Mouse (Mus musculus): ENCODE data around the gene Ttc7b.

DNA sequence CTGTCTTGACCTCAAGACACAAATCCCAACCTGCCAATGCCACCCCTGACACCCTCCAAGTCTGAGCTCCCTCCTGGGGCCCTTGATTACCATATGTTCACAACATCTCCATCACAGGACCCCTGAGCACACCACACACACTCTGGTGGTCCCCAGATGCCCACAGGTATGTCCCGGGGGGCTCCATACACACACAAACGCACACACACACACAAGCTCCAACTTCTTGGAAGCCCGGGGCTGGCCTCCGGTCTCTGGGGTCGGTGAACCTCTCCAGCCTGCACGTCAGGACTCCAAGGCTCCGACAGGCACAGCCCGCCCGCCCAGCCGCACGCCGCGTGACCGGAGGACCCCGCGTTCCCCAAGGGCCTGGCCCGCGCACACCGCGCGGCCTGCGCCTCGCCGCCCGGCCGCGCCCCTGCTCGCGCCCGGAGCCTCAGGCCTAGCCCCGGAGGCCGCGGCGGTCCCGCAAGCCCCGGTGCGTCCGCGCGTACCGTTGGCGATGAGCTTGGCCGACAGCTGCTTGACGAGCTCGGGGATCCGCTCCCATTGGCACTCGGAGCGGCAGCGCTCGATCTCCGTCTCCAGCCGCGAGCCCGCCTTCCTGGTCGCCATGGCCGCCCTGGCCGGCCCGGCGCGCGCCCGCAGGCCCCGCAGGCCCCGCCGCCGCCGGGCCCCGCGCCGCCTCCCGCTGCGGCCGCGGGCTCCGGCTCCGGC, 391 bp downstream of the Ttc7b start:
- no peak for TF ChIP-seq CTCF (IDR thresholded peaks at IDR 0.05; ENCODE audit: control insufficient read depth, insufficient read depth, insufficient replicate concordance, low read depth, low read length)
- peak; percentile 27; the same call in 1 of the 2 replicates for TF ChIP-seq POLR2A (IDR thresholded peaks at IDR 0.05; ENCODE audit: control insufficient read depth, low read depth, low read length)
